Mouse (Mus musculus) liver, adult 2 months (tissue): Measurements from ENCODE around the gene Faap20.

Experiments used
- CTCF ChIP-seq: fragments of 200-500 bp; IDR thresholded peaks from 2 replicates; pipeline ENCODE4 v1.5.1; 2011; ENCODE audit warnings: low read depth, low read length, control low read depth
- POLR2A ChIP-seq: fragments of 200-500 bp; IDR thresholded peaks from 2 replicates; pipeline ENCODE4 v1.6.1; 2011; ENCODE audit warnings: low read length, control low read depth; ENCODE audit not compliant: insufficient read depth; ENCODE audit errors: extremely low read depth

- no peak for TF ChIP-seq CTCF
- no peak for TF ChIP-seq POLR2A
Observed at GRCm38 (mm10) chr4:155227986-155228385, 21.6 kb upstream of the Faap20 start.
